Mouse (Mus musculus) hindbrain, embryonic 14.5 days (tissue): ENCODE results near the gene Senp6. TPM values are rescaled to one million over a fixed set of nuclear protein-coding genes. Genes with fewer than 3 reads are reported as not detected.
"Not testable (repeated sequence)": the region's sequence is repeated elsewhere in the genome, so short reads cannot be mapped to it uniquely, and the experiment has no call there.

Experiments used
- ATAC-seq: fragments of 200-750 bp; cut with Nextera tagmentation; 2 replicates; pipeline ENCODE4 v1.8.0; 2017; ENCODE audit warnings: moderate number of reproducible peaks, mild to moderate bottlenecking, moderate TSS enrichment, moderate library complexity; ENCODE audit not compliant: low FRiP score
- DNase-seq: peaks from one replicate; pipeline ENCODE4 v3.0.0-alpha.2; 2015; ENCODE audit warnings: low spot score
- H3K27ac ChIP-seq: fragments of 300-500 bp; sonication (generic); 2 replicates; pipeline ENCODE4 v1.5.1; 2014; ENCODE audit warnings: mild to moderate bottlenecking, moderate library complexity
- H3K27me3 ChIP-seq: fragments of 300-500 bp; sonication (generic); 2 replicates; pipeline ENCODE4 v1.6.1; 2014; ENCODE audit warnings: mild to moderate bottlenecking, low read length, mixed read lengths; ENCODE audit not compliant: control insufficient read depth, insufficient read depth
- H3K36me3 ChIP-seq: fragments of 300-500 bp; sonication (generic); replicated peaks from 2 replicates; pipeline ENCODE4 v1.6.1; 2014; ENCODE audit not compliant: control insufficient read depth, insufficient read depth
- H3K4me1 ChIP-seq: fragments of 300-500 bp; sonication (generic); replicated peaks from 2 replicates; pipeline ENCODE4 v1.6.1; 2014; ENCODE audit warnings: antibody characterized with exemption, low read length, mixed read lengths; ENCODE audit not compliant: control insufficient read depth, insufficient read depth
- H3K4me2 ChIP-seq: fragments of 300-500 bp; sonication (generic); replicated peaks from 2 replicates; pipeline ENCODE4 v1.6.1; 2014; ENCODE audit warnings: mild to moderate bottlenecking, moderate library complexity
- H3K4me3 ChIP-seq: fragments of 300-500 bp; sonication (generic); replicated peaks from 2 replicates; pipeline ENCODE4 v1.5.1; 2014; ENCODE audit warnings: mild to moderate bottlenecking, low read length
- H3K9ac ChIP-seq: fragments of 300-500 bp; sonication (generic); 2 replicates; pipeline ENCODE4 v1.6.1; 2014
- H3K9me3 ChIP-seq: fragments of 300-500 bp; sonication (generic); 2 replicates; pipeline ENCODE4 v1.6.1; 2016; ENCODE audit warnings: low read length; ENCODE audit not compliant: control insufficient read depth
- WGBS: fragments of 180-500 bp; shearing (Covaris S2); extraction: QIAGEN DNeasy Blood & Tissue Kit; methylation state at CpG from one replicate; pipeline ENCODE4 v1.1.7; 2014; 5-methylcytosine and 5-hydroxymethylcytosine counted together
- polyA plus RNA-seq: library from polyadenylated mRNA; unstranded; fragments of >200 nt; fragmentation: Nextera tagmentation; extraction: Ambion mirVana; gene quantifications from 2 replicates; pipeline ENCODE4 v1.2.1, GENCODE M21; 2014

The Senp6 gene
- 61.1 and 63.2 TPM in 2 replicates for polyA plus RNA-seq

- H3K27ac ChIP-seq = peak within 1 kb of the TSS; percentile 100
- peak within 1 kb of the TSS; percentile 63 for H3K4me2 ChIP-seq
- peak; percentile 92 for ATAC-seq
- H3K9me3 ChIP-seq = no peaks in the 10 kb centered on the region
- peak within 1 kb of the TSS; percentile 95 for H3K4me3 ChIP-seq
- peaks cover 22% of the 10 kb centered on the region for H3K4me1 ChIP-seq
- WGBS = 0% methylated on average over 59 of the region's 74 CpGs
- no peaks in the 10 kb centered on the region for H3K27me3 ChIP-seq
- H3K36me3 ChIP-seq = no peaks in the 10 kb centered on the region
- peak within 1 kb of the TSS; percentile 94 for H3K9ac ChIP-seq
- DNase-seq = peak; percentile 67
Observed at GRCm38 (mm10) chr9:80066367-80067220, at the start of gene Senp6. TSS of gene Senp6 (plus strand) at chr9:80066903.

GRCm38 (mm10) chr9:80020429-80020828 is 46.3 kb upstream of the Senp6 start:
- no peaks in the 10 kb centered on the region for H3K9me3 ChIP-seq
- 75% methylated on average over 3 of the region's 3 CpGs for WGBS
- H3K27ac ChIP-seq = no peak overlapping the region
- H3K27me3 ChIP-seq = no peaks in the 10 kb centered on the region
- ATAC-seq (no peak), DNase-seq (no peak)
- H3K4me1 ChIP-seq = no peaks in the 10 kb centered on the region
- no peaks in the 10 kb centered on the region for H3K36me3 ChIP-seq
- no peak overlapping the region for H3K9ac ChIP-seq
- H3K4me3 ChIP-seq = no peak overlapping the region
- H3K4me2 ChIP-seq = no peak overlapping the region

GRCm38 (mm10) chr9:80021648-80022047 is 45.1 kb upstream of the Senp6 start:
- DNase-seq (no peak), ATAC-seq (no peak)
- H3K27ac ChIP-seq = no peak overlapping the region
- H3K36me3 ChIP-seq = no peaks in the 10 kb centered on the region
- no peak overlapping the region for H3K9ac ChIP-seq
- no peak overlapping the region for H3K4me3 ChIP-seq
- no peaks in the 10 kb centered on the region for H3K9me3 ChIP-seq
- WGBS = 48% methylated on average over 1 of the region's 1 CpGs
- no peak overlapping the region for H3K4me2 ChIP-seq
- H3K4me1 ChIP-seq = no peaks in the 10 kb centered on the region
- no peaks in the 10 kb centered on the region for H3K27me3 ChIP-seq

GRCm38 (mm10) chr9:80022821-80023220 is 43.9 kb upstream of the Senp6 start:
- no peak overlapping the region for H3K4me3 ChIP-seq
- no peaks in the 10 kb centered on the region for H3K4me1 ChIP-seq
- no peak overlapping the region for H3K9ac ChIP-seq
- H3K27ac ChIP-seq = no peak overlapping the region
- no peaks in the 10 kb centered on the region for H3K9me3 ChIP-seq
- ATAC-seq = peak; percentile 27; the same call in 1 of the 2 replicates
- 72% methylated on average over 8 of the region's 8 CpGs for WGBS
- H3K4me2 ChIP-seq = no peak overlapping the region
- no peak for DNase-seq
- no peaks in the 10 kb centered on the region for H3K27me3 ChIP-seq
- H3K36me3 ChIP-seq = no peaks in the 10 kb centered on the region

GRCm38 (mm10) chr9:80025347-80025746 is 41.4 kb upstream of the Senp6 start:
- not testable (repeated sequence) for H3K27ac ChIP-seq, H3K36me3 ChIP-seq, H3K9ac ChIP-seq, DNase-seq, H3K4me1 ChIP-seq, H3K9me3 ChIP-seq, H3K4me3 ChIP-seq, H3K27me3 ChIP-seq, H3K4me2 ChIP-seq, ATAC-seq
- whole genome bisulfite sequencing = 93% methylated on average over 5 of the region's 5 CpGs

GRCm38 (mm10) chr9:80026017-80026416 is 40.7 kb upstream of the Senp6 start:
- Histone ChIP-seq H3K9ac (no peak overlapping the region), H3K27me3 (no peaks in the 10 kb centered on the region), H3K27ac (no peak overlapping the region), H3K4me3 (no peak overlapping the region), H3K9me3 (no peaks in the 10 kb centered on the region), H3K4me2 (no peak overlapping the region), H3K4me1 (no peaks in the 10 kb centered on the region), H3K36me3 (no peaks in the 10 kb centered on the region)
- ATAC-seq = no peak
- peak; percentile 83 for DNase-seq
- WGBS = 0% methylated on average over 2 of the region's 2 CpGs

GRCm38 (mm10) chr9:80026581-80027021 is 40.1 kb upstream of the Senp6 start:
- no peaks in the 10 kb centered on the region for H3K27me3 ChIP-seq
- ATAC-seq = no peak
- 73% methylated on average over 6 of the region's 6 CpGs for WGBS

GRCm38 (mm10) chr9:80037262-80037996 is 29.3 kb upstream of the Senp6 start:
- DNase-seq (no peak), ATAC-seq (no peak)
- Histone ChIP-seq H3K4me3 (no peak overlapping the region), H3K36me3 (no peaks in the 10 kb centered on the region), H3K27me3 (no peaks in the 10 kb centered on the region), H3K4me1 (no peaks in the 10 kb centered on the region), H3K9me3 (no peaks in the 10 kb centered on the region), H3K4me2 (no peak overlapping the region), H3K9ac (no peak overlapping the region), H3K27ac (no peak overlapping the region)
- 93% methylated on average over 13 of the region's 13 CpGs for WGBS

More at GRCm38 (mm10) chr9:80026581-80027021, 40.1 kb upstream of the Senp6 start:
- Histone ChIP-seq H3K4me3 (no peak overlapping the region), H3K36me3 (no peaks in the 10 kb centered on the region), H3K4me2 (no peak overlapping the region), H3K4me1 (no peaks in the 10 kb centered on the region), H3K9me3 (no peaks in the 10 kb centered on the region), H3K9ac (no peak overlapping the region), H3K27ac (no peak overlapping the region)
- DNase-seq = no peak

GRCm38 (mm10) chr9:80037997-80038383 is 28.7 kb upstream of the Senp6 start:
- Histone ChIP-seq H3K9ac (no peak overlapping the region), H3K36me3 (no peaks in the 10 kb centered on the region), H3K27me3 (no peaks in the 10 kb centered on the region), H3K9me3 (no peaks in the 10 kb centered on the region), H3K4me3 (no peak overlapping the region), H3K4me1 (no peaks in the 10 kb centered on the region), H3K4me2 (no peak overlapping the region), H3K27ac (no peak overlapping the region)
- ATAC-seq = no peak
- DNase-seq = no peak
